ENCODE assay signal across 8 mouse cellular contexts in genomic region chr3:130060396-130061029, GRCm38 (mm10). TPM values are rescaled to one million over a fixed set of nuclear protein-coding genes. Genes with fewer than 3 reads are reported as not detected.
A peak's percentile ranks its signal among the peaks of the same experiment; 100 is the strongest.
DNase-seq lines count a peak whose midpoint lies in the region; ATAC-seq and TF ChIP-seq lines count a peak whose summit lies in the region.

No protein-coding gene starts in this region.

- no peaks in the 10 kb centered on the region for H3K9me3 ChIP-seq in limb, embryonic 14.5 days (ENCODE audit: control insufficient read depth, low read length)
- H3K9me3 ChIP-seq in midbrain, embryonic 16.5 days (replicated peaks; ENCODE audit: control insufficient read depth, low read length, poor library complexity, severe bottlenecking) = no peaks in the 10 kb centered on the region

- peak overlapping the region; percentile 71 for H3K4me2 ChIP-seq in limb, embryonic 14.5 days (replicated peaks; ENCODE audit: low read depth, low read length, severe bottlenecking)
- H3K4me2 ChIP-seq in midbrain, embryonic 16.5 days (ENCODE audit: low read length) = peak overlapping the region; percentile 80

- H3K27ac ChIP-seq in limb, embryonic 14.5 days (replicated peaks; ENCODE audit: low read depth, low read length) = peak overlapping the region; percentile 98
- H3K27ac ChIP-seq in midbrain, embryonic 16.5 days (ENCODE audit: low read length) = peak overlapping the region; percentile 93

- H3K4me3 ChIP-seq in limb, embryonic 14.5 days (replicated peaks; ENCODE audit: low read length) = peak overlapping the region; percentile 92
- peak overlapping the region; percentile 73 for H3K4me3 ChIP-seq in midbrain, embryonic 16.5 days (ENCODE audit: low read depth, low read length)

- WGBS in limb, embryonic 14.5 days = 0% methylated on average over 16 of the region's 92 CpGs
- WGBS in midbrain, embryonic 16.5 days = under 1% methylated on average over 45 of the region's 92 CpGs

- peak; percentile 96 for ATAC-seq in limb, embryonic 14.5 days (ENCODE audit: low FRiP score, low read depth)
- peak; percentile 98 for ATAC-seq in midbrain, embryonic 16.5 days

- peak overlapping the region; percentile 98 for H3K9ac ChIP-seq in limb, embryonic 14.5 days (ENCODE audit: low read depth, low read length, severe bottlenecking)
- H3K9ac ChIP-seq in midbrain, embryonic 16.5 days (ENCODE audit: low read depth, low read length) = peak overlapping the region; percentile 93

- peaks cover 20% of the 10 kb centered on the region for H3K4me1 ChIP-seq in limb, embryonic 14.5 days (ENCODE audit: control insufficient read depth, insufficient read depth, low read length)
- H3K4me1 ChIP-seq in midbrain, embryonic 16.5 days (ENCODE audit: control insufficient read depth, insufficient read depth, low read length) = peaks cover 34% of the 10 kb centered on the region

- no peaks in the 10 kb centered on the region for H3K27me3 ChIP-seq in limb, embryonic 14.5 days (ENCODE audit: control insufficient read depth, insufficient read depth, low read length)
- no peaks in the 10 kb centered on the region for H3K27me3 ChIP-seq in midbrain, embryonic 16.5 days (ENCODE audit: control insufficient read depth, insufficient read depth, low read depth, low read length)

- H3K36me3 ChIP-seq in limb, embryonic 14.5 days (ENCODE audit: control insufficient read depth, insufficient read depth, low read length) = no peaks in the 10 kb centered on the region
- no peaks in the 10 kb centered on the region for H3K36me3 ChIP-seq in midbrain, embryonic 16.5 days (ENCODE audit: control insufficient read depth, insufficient read depth, low read length)

- peak; percentile 82 for DNase-seq in layer of hippocampus, adult 11-12 months (ENCODE audit: low spot score)
- no peak for DNase-seq in layer of hippocampus, adult 9-10 months (ENCODE audit: low spot score)
- DNase-seq in embryo, embryonic 9.5 days (ENCODE audit: extremely low spot score) = peak; percentile 90
- DNase-seq in heart, adult 11 months = peak; percentile 99
- peak; percentile 88 for DNase-seq in kidney, adult 18-20 months
- peak; percentile 84 for DNase-seq in limb, embryonic 14.5 days (ENCODE audit: low spot score)
- peak; percentile 71 to 83 for DNase-seq in spleen, postnatal 10 days (ENCODE audit: low spot score in 2 of 2)

- TF ChIP-seq POLR2A in limb, embryonic 14.5 days (IDR thresholded peaks at IDR 0.05; ENCODE audit: borderline replicate concordance, extremely low read depth, insufficient read depth, insufficient read length) = no peak

RNA-seq across cellular contexts. Expression of gene Sec24b, which starts 0.8 kb away (rescaled TPM):
- 84.0 and 105 TPM in 2 replicates for polyA plus RNA-seq in limb, embryonic 14.5 days (2012; rRNA removed)
- 41.5 TPM in 2 replicates for polyA plus RNA-seq in limb, embryonic 14.5 days (2014; fragmentation: Nextera tagmentation; extraction: Ambion mirVana)
- 31.0 and 32.9 TPM in 2 replicates for polyA plus RNA-seq in midbrain, embryonic 16.5 days (2015; fragmentation: Nextera tagmentation; extraction: Ambion mirVana)
